Mouse (Mus musculus): ENCODE measurements around the gene Fam163a.

DNA sequence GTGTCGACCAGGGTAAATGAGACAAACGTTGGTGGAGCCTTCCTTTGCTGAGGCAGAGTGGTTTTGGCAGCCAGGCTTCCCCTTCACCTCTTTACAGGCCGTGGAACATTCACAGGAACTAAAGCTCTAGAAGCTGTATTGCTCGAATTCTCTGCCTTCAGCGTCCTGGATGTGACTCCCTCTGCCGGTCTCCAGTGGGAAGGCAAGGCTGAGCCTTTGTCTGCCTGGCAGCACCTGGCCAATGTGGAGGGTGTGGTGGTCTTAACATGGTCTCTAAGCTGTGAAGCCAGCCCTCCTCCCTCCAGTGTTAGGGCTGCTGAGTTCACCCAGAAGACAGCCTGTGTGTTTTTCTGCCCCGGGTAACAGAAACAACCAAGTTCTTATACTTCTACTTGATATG, 24.6 kb upstream of the Fam163a start:
- TF ChIP-seq CTCF (IDR thresholded peaks at IDR 0.05; ENCODE audit: borderline replicate concordance, control insufficient read depth, extremely low read depth, insufficient read depth, low read length, poor library complexity) (peak; percentile 85; the same call in 1 of the 2 replicates), POLR2A (IDR thresholded peaks at IDR 0.05; ENCODE audit: control insufficient read depth, extremely low read depth, insufficient read depth, low read length, poor library complexity) (no peak)
